Mouse (Mus musculus) lung, postnatal 0 days (tissue): ENCODE data around the gene Nr2e1.

Experiments
- CTCF ChIP-seq: IDR thresholded peaks from 2 replicates; pipeline ENCODE4 v1.5.1; 2016; ENCODE audit warnings: antibody characterized with exemption, mild to moderate bottlenecking
- EP300 ChIP-seq: IDR thresholded peaks from 2 replicates; pipeline ENCODE4 v1.6.1; 2016; ENCODE audit warnings: antibody characterized with exemption, mild to moderate bottlenecking, control low read depth

GRCm38 (mm10) chr10:42591185-42591992 lies 8.0 kb upstream of the Nr2e1 start:
- TF ChIP-seq CTCF = no peak
- no peak for TF ChIP-seq EP300
